Mouse (Mus musculus) CD4-positive, CD25-positive, alpha-beta regulatory T cell, adult 4 months (primary cell): Measurements from ENCODE around the gene Kif18a. TPM values are rescaled to one million over a fixed set of nuclear protein-coding genes. Genes with fewer than 3 reads are reported as not detected.

Source experiments
- ATAC-seq: one replicate; pipeline ENCODE4 v1.8.0; 2017
- polyA plus RNA-seq, 2 experiments: library from polyadenylated mRNA; unstranded; fragments of 100-300 nt; shearing (Covaris generic); gene quantifications; one replicate each; pipeline ENCODE4 v1.2.1; 2017

The Kif18a gene
- polyA plus RNA-seq = 1 to 10 TPM; 4.9 to 5.8 TPM

DNA sequence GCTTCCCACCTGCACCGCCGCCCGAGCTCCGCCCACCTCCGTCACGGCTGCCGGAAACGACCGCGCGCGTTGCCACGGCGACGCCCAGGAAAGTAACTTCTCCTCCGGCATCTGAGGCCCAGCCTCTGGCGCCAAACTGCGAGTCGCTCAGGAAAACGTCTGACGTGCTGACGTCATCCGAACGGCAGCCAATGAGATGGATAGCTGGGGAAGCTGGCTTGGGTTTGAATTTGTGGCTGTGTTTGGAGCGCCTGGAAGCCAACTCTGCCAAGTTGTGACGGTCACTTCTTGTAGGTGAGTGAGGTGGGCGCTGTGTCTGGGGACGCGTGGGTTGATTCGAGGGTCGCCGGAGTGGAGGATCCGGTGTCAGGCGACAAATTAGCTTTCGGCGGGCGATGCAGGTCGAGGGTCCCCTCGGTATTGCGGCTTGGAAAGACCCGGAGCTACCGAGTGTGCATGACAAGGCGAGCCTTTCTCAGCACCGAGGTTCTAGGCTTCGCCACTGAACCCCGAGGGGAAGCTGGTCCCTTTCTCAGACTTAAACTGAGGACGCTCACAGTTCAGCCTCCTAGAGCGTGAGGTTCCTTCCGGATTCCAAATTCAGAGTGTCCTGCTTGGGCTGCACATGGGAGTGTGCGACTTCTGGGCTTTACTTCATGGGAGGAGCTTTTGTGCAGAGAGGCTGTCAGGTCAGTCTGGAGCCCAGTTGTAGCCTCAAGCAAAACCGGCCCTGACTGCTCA lies at the start of gene Kif18a, which contains the start of gene Mettl15:
Gene Kif18a, plus strand, starts transcription at position 139 of the 741 bp plus-strand sequence.
Gene Mettl15, minus strand, starts transcription at position 149 of the 741 bp plus-strand sequence.
- peak; percentile 95 for ATAC-seq

DNA sequence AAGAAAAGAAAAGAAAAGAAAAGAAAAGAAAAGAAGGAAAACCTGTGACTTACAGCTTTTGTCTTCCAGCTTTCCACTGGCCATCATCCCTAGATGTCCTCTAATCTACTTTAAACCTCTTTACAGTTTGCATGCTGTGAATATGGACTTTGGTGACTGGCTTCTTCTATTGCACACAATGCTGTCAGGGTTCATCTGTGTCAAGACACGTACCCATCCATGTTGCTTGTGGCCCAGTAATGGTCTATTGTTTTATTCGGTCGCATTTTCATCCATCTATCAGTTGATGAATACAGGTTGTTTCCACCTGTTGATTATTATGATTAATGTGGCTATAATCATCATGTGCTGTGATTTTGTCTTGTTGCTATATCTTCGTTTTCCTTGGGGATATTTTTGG lies 46.7 kb upstream of the Kif18a start:
- no peak for ATAC-seq

DNA sequence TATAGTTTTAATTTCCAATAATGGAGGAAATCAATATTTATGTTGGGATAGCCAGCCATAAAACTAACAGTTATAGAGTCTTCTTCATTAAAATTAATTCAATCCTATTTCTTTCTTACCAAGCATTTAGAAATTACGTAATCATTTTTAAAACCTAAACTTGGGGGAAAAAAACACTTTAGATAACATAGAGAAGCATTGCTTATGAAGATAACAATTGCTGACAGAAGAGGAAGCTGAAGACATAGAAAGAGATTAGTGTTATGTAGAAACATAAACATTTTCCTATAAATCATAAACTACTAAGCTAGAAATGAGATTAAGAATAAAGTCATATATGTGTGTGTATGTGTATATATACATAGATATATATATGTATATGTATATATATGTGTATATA lies 44.8 kb upstream of the Kif18a start:
- no peak for ATAC-seq

DNA sequence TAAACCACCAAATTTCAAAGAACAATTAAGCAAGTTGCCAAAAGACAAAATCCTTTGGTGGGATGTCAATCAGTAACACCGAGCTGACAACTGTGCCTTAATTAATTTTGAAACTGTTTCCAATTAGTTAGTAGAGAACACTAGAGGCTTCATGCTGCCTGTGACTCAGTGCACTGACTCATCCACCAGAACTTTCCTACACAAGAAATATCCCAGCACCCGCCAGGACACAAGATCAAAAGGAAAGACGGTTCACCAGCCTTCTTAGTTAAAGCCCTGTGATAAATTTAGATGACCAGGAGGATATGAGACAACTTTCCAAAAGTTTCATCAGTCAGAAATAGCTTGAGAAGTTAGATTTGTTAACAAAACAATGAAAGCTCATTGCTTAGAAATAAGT lies 38.6 kb upstream of the Kif18a start:
- no peak for ATAC-seq

DNA sequence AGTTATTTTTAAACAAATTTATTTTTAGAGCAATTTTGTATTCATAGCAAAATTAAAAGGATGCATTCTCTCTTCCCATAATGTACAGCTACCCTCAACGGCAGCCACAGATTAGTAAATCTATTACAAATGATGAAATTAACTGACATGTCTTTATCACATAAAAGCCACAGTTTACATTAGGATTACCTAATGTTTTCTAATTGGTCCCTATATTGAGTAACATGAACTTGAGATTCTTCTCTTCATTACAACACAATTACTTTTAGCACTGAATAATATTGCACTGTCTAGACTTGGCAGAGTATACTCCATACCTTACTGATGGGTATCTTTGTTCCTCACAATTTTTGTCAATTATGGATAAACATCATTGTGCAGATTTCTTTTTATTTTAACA lies 17.8 kb upstream of the Kif18a start:
- ATAC-seq = no peak

DNA sequence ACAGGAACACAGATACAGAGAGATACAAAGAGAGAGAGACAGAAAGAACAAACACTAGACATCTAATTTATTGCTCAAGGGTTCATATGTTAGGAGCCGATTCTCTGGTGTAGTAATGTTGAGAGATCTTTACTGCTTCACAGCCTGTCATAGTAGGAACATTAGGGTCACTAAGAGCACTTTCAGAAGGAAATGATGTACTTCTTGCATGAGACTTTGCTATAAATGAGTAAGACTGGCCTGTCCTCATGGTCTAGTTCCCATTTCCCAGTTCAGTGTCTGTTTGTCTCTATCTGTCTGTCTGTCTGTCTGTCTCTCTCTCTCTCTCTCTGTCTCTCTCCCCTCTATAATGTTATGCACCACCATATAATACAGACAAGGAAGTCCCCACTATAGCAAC lies 7.4 kb upstream of the Kif18a start:
- ATAC-seq = no peak

DNA sequence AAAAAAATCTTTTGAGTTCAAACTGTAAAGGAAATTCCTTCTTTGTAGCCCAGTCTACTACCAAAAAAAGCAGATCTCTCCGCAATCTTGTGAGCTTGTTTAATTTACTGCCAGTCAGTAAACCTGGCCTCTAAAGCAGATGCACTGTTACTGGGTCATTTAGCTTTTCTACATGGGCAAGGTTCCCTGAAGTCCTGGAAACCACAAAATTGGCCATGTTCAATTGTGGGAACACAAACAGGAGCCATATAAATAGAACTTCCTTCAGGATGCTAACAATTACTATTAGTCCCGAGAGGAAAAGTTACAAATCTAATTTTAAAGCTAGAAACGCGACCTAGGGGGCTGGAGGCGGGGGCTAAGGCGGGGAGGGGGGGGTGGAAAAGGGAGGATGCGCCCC lies 2.9 kb upstream of the Kif18a start:
- no peak for ATAC-seq

DNA sequence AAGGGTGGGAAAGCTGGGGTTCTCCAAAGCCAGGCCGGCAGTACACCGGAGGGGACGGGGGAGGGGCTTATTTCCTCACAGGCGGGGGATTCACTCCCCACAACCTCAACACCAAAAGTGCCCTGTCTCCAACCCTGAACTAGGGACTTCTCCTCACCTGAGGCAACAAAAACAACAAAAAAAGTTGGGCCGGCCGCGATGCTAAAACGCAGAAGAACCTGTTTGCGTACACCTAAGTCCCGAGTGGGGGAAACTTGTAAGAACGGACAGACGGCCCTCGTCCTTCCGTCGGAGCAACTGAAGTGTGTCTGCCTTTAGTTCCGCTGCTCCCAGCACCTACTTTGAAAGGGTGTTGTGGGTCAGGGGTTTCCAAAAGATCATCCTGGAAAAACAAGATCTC lies 2.5 kb upstream of the Kif18a start:
- peak; percentile 8 for ATAC-seq

DNA sequence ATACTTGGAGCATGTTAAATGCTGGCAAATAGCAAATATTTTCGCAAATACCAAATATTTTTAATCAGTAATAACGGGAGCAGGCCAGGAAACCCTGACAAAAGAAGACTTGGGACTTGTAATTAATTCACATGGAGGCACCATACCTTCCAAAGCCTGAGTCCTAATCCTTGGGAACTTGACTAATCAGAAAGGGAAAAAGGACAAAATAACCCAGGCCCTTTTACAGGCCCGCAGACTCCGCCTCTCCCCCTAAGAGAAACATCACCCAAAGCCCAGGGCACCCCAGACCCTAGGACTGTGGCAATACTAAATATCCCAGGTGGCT lies 302 bp upstream of the Kif18a start:
- no peak for ATAC-seq

DNA sequence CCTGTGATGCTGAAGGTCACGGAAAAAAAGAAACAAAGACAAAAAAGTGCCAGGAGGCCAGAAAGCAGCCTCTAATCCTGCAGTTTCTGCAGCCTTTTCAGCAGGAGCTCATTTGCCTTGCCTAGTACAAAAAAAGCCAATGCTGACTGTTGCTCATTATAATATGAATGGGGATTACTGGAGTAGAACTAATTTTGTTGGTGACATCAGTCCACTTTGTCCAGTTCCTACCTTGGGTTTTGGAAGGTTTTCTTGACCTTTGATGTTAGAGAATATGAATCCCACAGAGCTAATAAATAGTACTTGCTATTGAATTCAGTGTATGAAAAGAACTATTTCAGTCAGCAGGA lies 778 bp downstream of the Kif18a start:
- ATAC-seq = no peak

DNA sequence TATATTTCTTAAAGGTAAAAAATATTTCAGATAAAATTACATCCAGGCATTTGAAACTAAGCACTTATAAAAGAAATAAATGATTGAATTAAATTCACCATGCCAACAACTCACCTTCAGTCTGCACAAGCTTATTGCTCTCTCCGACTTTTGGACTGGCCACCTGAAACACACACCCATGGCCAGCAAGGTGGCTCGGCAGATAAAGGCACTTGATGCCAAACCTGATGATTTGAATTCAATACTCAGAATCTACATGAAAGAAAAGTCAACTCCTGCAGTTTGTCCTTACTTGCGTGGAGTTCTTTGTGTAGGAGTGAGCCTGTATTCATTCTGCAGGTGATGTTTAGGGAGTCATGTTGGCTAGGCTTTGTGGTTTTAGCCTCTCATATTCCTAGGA lies 3.6 kb downstream of the Kif18a start:
- ATAC-seq = no peak

DNA sequence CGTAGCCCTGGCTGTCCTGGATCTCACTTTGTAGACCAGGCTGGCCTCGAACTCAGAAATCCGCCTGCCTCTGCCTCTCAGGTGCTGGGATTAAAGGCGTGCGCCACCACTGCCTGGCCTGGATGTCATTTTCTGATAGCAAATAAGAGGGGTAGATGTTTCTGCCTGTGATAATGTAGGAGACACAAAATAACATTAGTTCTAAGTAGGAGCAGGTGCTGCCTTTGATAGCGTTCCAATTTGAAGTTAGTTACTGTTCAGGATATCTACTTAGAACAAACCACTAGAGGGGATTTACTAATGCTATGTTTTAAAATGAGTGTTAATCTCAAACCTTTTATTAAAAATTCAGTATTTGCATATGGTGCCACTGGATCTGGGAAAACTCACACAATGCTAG lies 8.8 kb downstream of the Kif18a start:
- ATAC-seq = no peak

DNA sequence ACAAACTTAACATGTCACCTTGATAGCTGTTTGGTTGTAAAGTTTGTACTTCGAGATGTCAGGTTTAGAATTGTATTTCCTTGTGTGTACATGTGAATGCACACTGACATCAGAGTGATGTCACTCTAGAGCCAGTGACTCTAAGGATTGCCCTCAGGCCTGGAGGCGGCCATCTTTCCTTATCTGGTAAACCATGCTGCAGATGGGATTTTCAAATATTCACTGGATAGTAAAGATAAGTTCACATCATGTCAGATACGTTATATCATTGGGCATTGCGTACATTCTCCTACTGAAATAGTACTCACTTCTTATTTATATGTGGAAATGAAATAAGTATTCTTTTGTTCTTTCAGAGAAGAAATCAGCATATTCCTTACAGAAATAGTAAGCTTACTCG lies 15.7 kb downstream of the Kif18a start:
- ATAC-seq = no peak

DNA sequence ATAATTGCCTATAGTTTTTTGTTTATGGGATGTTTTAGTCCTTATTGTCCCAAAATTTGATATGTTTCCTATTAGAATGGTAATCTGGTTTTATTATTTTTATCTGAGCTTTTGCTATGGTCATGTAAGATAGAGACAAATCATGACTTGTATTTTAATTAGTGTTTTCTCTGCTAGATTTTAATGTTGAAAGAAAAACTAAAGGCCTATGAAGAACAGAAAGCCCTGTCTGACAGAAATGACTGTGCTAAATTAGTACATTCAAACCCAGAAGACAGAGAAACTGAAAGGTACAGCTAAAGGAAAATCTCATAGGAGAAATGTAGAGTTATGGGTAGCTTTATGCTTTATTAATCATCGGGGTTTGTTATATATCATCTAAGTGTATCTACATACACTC lies 17.6 kb downstream of the Kif18a start:
- no peak for ATAC-seq

DNA sequence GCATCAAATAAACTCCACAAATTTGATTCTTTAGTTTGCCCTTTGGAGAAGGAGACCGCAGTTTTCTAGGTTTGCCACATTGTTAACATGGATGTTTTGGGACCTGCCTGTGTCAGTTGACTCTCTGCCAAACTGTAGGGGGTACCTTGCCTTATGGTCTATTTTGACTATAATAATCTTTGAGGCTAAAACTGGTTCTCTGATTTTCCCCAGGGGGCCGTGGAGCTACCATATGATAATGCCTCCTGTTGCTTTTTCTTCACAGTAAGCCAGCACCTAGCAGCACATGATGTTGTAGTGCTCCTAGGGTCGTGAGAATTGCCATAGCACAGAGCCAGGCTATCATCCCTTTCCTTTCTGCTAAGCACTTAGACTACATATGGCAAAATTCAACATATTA lies 21.7 kb downstream of the Kif18a start:
- ATAC-seq = no peak

DNA sequence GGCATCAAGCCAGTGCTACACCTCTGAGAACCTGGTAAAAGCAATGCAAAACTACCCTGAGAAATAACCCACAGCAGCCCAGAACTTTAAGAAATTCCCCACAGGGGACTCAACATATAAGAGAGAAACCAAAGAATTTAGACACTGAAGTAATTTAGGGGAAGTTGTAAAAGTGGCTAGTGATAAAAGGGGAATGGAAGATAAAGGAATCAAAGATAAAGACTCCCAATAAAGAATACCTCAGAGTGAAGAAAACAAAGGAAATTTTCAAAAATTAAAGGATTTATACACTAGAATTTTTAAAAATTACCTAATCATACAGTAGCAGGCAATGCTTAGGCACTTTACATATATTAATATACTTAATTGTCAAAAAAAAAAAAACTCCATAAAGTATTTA lies 23.1 kb downstream of the Kif18a start:
- ATAC-seq = no peak

DNA sequence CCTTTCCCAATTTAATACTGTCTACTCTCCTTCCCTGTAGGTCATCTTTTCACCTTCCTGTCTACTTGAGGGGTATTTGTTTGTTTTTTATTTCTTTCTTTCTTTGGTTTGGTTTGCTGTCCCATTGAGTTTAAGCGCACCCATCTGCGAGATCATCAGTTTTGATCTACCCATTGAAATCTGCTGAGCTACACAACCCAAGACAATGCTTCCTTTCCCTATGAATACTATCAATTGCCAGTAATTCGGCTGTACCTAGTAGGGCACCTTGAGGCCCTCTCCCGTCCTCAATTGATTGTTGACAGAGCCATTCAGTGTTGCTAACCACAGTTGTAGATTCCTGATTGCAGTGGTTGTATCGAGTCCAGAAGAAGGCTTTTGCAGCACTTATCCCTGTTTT lies 30.8 kb downstream of the Kif18a start:
- ATAC-seq = no peak

DNA sequence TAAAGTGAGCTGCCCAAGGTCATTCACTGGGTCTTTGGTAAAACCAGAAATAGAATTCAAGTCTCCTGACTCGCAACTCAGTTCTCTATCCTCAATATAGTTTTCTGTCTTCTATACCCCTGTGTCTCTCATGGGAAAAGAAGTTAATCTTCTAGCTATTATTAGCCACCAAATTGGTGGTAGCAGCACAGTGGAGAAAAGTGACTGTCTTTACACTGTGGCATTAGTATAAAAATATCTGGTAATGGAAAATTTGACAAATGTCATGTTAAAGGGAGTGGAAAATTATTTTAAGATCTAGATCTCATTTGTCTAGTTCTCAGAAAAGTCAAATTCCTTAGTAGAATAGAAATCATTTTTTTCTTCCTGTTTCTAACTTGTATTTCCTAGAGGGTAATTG lies 51.3 kb downstream of the Kif18a start:
- ATAC-seq = peak; percentile 62

DNA sequence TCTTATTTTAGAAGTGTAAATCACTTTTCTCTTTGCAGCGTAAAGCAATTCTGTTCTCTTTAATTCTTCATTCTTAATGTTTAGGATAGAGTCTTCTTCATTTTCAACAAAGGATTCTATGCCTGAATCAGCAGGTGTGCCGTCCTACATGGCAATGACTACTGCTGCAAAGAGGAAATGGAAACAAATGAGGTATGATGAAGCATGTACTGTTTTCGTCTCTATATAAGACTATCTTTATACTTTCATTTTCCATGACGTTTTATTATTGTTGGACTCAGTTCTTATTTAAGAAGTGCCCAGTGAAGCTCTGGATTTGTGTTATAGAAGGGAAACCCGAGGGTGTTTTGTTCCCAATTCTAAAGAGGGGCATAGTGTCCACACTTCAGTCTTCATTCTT lies 53.7 kb downstream of the Kif18a start:
- peak; percentile 81 for ATAC-seq

DNA sequence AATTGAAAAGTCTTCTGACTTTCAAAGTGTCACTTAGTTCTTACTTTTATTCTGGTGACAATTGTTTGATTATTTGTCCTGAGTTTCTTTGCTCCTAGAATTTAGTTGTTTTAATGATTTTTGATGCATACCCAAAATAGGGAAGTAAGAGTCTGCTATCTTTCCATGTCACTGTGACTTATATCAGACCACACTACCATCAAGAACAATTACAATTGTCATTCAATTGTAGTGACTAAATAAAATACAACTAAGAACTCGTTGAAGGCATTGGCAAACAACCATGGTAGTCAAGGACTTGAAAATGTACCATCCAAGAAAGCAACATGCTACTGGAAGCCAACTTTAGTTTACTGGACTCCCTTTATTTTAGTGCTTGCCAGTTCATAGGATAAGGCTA lies 55.2 kb downstream of the Kif18a start:
- ATAC-seq = no peak

DNA sequence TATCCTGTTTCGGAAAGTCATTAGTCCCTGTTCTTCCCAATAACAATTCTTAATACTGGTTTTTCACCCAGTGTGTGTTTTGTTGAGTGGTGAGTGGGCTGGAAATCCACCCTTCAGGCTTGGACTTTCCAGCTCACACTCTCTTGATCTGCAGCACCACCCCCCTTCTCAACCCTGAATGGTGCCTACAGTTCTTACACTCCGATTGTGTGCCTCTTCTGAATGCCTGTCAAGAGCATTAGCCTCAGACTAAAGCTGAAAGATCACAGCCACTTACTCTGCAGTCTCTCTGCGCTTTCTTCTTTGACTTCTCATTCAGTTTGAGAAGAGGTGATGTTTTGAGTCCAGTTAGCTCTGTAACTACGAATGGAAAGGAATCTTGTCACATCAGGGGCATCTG lies 64.8 kb downstream of the Kif18a start:
- ATAC-seq = no peak

DNA sequence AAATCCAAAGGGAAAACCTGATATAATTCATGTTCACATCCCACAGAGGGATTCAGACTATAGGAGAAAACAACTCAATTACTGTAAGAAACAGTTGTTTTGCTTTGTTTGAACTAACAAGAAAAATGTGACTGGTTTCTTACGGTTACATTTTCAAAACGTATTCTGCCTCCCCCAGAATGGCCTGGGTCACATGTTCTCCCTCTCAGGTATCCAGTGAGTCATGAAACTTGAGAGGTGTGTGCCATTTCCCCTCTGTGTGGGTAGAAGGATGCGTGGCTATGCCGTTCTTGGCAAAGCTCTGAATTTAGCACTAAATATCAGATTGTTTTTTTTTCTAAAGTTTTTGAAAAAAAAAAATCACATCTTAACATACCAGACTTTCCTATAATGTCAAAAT lies 68.2 kb downstream of the Kif18a start:
- ATAC-seq = peak; percentile 64

DNA sequence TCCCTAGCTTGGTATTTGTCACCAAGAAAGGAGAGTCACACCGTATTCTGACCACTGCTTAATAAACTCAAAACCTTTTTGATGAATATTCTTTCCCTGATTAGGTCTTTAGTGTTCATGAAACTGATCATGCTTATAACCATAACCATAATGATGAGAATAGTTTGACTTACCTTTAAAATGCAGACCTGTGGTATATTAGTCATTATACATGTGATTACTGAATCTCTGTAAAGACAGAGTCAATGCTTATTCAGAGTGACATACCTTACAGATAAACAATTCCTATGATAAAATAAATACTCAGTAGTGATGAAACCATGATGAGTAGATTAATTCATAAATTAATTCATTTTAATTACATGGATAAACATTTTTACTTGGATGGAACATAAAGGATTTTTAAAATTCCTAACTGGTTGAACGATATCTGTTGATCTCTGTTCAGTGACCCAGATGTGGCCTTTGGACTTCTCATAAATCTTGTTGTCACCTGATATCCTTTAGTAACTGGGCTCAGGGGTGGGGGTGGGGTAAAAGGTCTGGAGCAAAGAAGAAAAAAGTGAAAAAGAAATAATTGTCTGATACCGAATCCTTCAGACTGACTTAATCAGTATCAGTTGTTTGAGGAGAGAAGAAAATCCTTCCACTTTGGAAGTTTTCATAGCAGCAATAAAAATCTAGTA lies 78.1 kb downstream of the Kif18a start:
- ATAC-seq = no peak

DNA sequence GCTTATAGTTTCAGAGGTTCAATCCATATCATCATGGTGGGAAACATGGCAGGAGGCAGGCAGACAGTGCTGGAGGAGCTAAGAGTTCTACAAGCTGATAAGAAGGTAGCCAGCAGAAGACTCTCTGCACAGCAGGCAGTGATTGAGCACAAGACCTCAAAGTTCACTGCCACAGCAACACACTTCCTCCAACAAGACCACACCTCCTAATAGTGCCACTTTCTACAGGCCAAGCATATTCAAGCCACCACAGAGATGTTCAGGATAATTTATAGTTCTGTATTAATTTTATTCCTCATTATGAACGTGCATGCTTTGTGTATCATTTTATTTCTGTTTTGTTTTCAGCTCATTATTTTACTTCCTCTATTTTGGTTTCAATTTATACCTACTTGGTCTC lies 85.4 kb downstream of the Kif18a start:
- ATAC-seq = no peak

DNA sequence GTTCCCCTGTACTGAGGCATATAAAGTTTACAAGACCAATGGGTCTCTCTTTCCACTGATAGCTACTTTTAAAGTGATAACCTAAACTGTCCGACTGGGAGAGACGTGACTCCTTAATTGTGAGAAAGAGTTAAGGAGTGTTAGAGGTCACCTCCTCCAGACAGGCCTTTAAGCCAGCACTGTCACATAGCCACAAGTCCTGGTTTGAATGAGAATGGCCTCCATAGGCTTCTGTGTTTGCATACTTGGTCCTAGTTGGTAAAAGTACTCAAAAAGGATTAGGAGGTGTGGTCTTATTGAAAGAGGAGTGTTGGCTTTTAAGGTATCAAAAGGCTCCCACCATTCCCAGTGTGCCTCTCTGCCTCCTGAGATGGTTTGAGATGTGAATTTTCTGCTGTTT lies 94.3 kb downstream of the Kif18a start:
- no peak for ATAC-seq
